Mouse (Mus musculus) E14TG2a.4 (cell line): ENCODE measurements around the gene Rbpms2.

Source experiments
- H3K27me3 ChIP-seq: 2 replicates; pipeline ENCODE4 v1.6.1; 2014; ENCODE audit warnings: low read length, control low read depth; ENCODE audit not compliant: insufficient read depth
- H3K36me3 ChIP-seq: 2 replicates; pipeline ENCODE4 v1.6.1; 2014; ENCODE audit warnings: low read length, control low read depth; ENCODE audit not compliant: insufficient read depth
- H3K4me1 ChIP-seq: replicated peaks from 2 replicates; pipeline ENCODE4 v1.6.1; 2014; ENCODE audit warnings: low read depth, low read length, control low read depth
- H3K4me3 ChIP-seq: replicated peaks from 2 replicates; pipeline ENCODE4 v1.5.1; 2014; ENCODE audit warnings: mild to moderate bottlenecking, low read length
- H3K9me3 ChIP-seq: 2 replicates; pipeline ENCODE4 v1.6.1; 2014; ENCODE audit warnings: low read length, control low read depth
- CTCF ChIP-seq: conservative IDR thresholded peaks from 2 replicates; pipeline ENCODE4 v1.5.1; 2014; ENCODE audit warnings: low read length
- NANOG ChIP-seq: IDR thresholded peaks from 2 replicates; pipeline ENCODE4 v1.6.1; 2014; ENCODE audit warnings: borderline replicate concordance, low read length, mixed read lengths
- POU5F1 ChIP-seq: IDR thresholded peaks from 2 replicates; pipeline ENCODE4 v1.6.1; 2014; ENCODE audit warnings: low read length, borderline replicate concordance

The Rbpms2 gene

GRCm38 (mm10) chr9:65607120-65607519 lies 22.3 kb upstream of the Rbpms2 start:
- no peaks in the 10 kb centered on the region for H3K27me3 ChIP-seq
- H3K36me3 ChIP-seq, result no peaks in the 10 kb centered on the region
- no peak for TF ChIP-seq NANOG
- no peak for TF ChIP-seq CTCF
- no peak for TF ChIP-seq POU5F1
- H3K9me3 ChIP-seq, result no peaks in the 10 kb centered on the region
- peak overlapping the region; percentile 60 for H3K4me3 ChIP-seq
- peaks cover 42% of the 10 kb centered on the region for H3K4me1 ChIP-seq

GRCm38 (mm10) chr9:65611969-65612486 lies 17.4 kb upstream of the Rbpms2 start:
- Histone ChIP-seq H3K36me3 (no peaks in the 10 kb centered on the region), H3K27me3 (no peaks in the 10 kb centered on the region)
- TF ChIP-seq POU5F1 (no peak), CTCF (no peak), NANOG (no peak)

GRCm38 (mm10) chr9:65613098-65613497 lies 16.4 kb upstream of the Rbpms2 start:
- H3K4me1 ChIP-seq, result peaks cover 24% of the 10 kb centered on the region
- no peaks in the 10 kb centered on the region for H3K36me3 ChIP-seq
- H3K4me3 ChIP-seq, result no peak overlapping the region
- H3K9me3 ChIP-seq, result no peaks in the 10 kb centered on the region
- no peak for TF ChIP-seq POU5F1
- TF ChIP-seq NANOG, result no peak
- no peak for TF ChIP-seq CTCF
- no peaks in the 10 kb centered on the region for H3K27me3 ChIP-seq

More at GRCm38 (mm10) chr9:65611969-65612486, 17.4 kb upstream of the Rbpms2 start:
- H3K9me3 ChIP-seq, result no peaks in the 10 kb centered on the region
- no peak overlapping the region for H3K4me3 ChIP-seq
- peaks cover 22% of the 10 kb centered on the region for H3K4me1 ChIP-seq

- TF ChIP-seq NANOG (no peak), POU5F1 (no peak), CTCF (no peak)
- H3K4me3 ChIP-seq, result no peak overlapping the region
- H3K9me3 ChIP-seq, result no peaks in the 10 kb centered on the region
- H3K27me3 ChIP-seq, result no peaks in the 10 kb centered on the region
- peaks cover 74% of the 10 kb centered on the region for H3K4me1 ChIP-seq
- no peaks in the 10 kb centered on the region for H3K36me3 ChIP-seq
Measured at GRCm38 (mm10) chr9:65619311-65619710, 10.1 kb upstream of the Rbpms2 start.

GRCm38 (mm10) chr9:65621196-65621595 lies 8.3 kb upstream of the Rbpms2 start:
- TF ChIP-seq CTCF (no peak), POU5F1 (no peak), NANOG (no peak)
- H3K4me3 ChIP-seq, result no peak overlapping the region
- H3K36me3 ChIP-seq, result no peaks in the 10 kb centered on the region
- H3K27me3 ChIP-seq, result no peaks in the 10 kb centered on the region
- no peaks in the 10 kb centered on the region for H3K9me3 ChIP-seq
- H3K4me1 ChIP-seq, result peaks cover 80% of the 10 kb centered on the region

- TF ChIP-seq POU5F1 (no peak), CTCF (no peak), NANOG (no peak)
- H3K4me1 ChIP-seq, result peaks cover 79% of the 10 kb centered on the region
- H3K4me3 ChIP-seq, result no peak overlapping the region
- no peaks in the 10 kb centered on the region for H3K27me3 ChIP-seq
- no peaks in the 10 kb centered on the region for H3K9me3 ChIP-seq
- H3K36me3 ChIP-seq, result no peaks in the 10 kb centered on the region
Measured at GRCm38 (mm10) chr9:65621666-65622065, 7.8 kb upstream of the Rbpms2 start.

GRCm38 (mm10) chr9:65622826-65623225 lies 6.6 kb upstream of the Rbpms2 start:
- H3K27me3 ChIP-seq, result no peaks in the 10 kb centered on the region
- no peaks in the 10 kb centered on the region for H3K36me3 ChIP-seq
- H3K9me3 ChIP-seq, result no peaks in the 10 kb centered on the region
- H3K4me1 ChIP-seq, result peaks cover 79% of the 10 kb centered on the region
- TF ChIP-seq POU5F1 (no peak), CTCF (no peak), NANOG (no peak)
- H3K4me3 ChIP-seq, result no peak overlapping the region

GRCm38 (mm10) chr9:65624266-65624665 lies 5.2 kb upstream of the Rbpms2 start:
- TF ChIP-seq NANOG (no peak), CTCF (no peak), POU5F1 (no peak)
- H3K4me3 ChIP-seq, result no peak overlapping the region
- peaks cover 76% of the 10 kb centered on the region for H3K4me1 ChIP-seq
- H3K27me3 ChIP-seq, result no peaks in the 10 kb centered on the region
- H3K9me3 ChIP-seq, result no peaks in the 10 kb centered on the region
- H3K36me3 ChIP-seq, result no peaks in the 10 kb centered on the region

GRCm38 (mm10) chr9:65629767-65630630 lies 551 bp downstream of the Rbpms2 start:
- Histone ChIP-seq H3K4me3 (peak overlapping the region; percentile 94), H3K36me3 (peaks cover 12% of the 10 kb centered on the region; the same call in 1 of the 2 replicates), H3K27me3 (no peaks in the 10 kb centered on the region), H3K4me1 (peaks cover 72% of the 10 kb centered on the region), H3K9me3 (no peaks in the 10 kb centered on the region)
- TF ChIP-seq NANOG (no peak), POU5F1 (no peak), CTCF (no peak)
